Mouse (Mus musculus) embryonic facial prominence, embryonic 13.5 days (tissue): ENCODE results near the gene Insc. TPM values are rescaled to one million over a fixed set of nuclear protein-coding genes. Genes with fewer than 3 reads are reported as not detected.
"Not testable (repeated sequence)": the region's sequence is repeated elsewhere in the genome, so short reads cannot be mapped to it uniquely, and the experiment has no call there.

Source experiments
- ATAC-seq: fragments of 200-750 bp; cut with Nextera tagmentation; 2 replicates; pipeline ENCODE4 v1.8.0; 2017; ENCODE audit warnings: low read depth; ENCODE audit not compliant: insufficient number of reproducible peaks, insufficient read depth, low FRiP score, low TSS enrichment
- H3K27ac ChIP-seq: fragments of 300-500 bp; sonication (generic); 2 replicates; pipeline ENCODE4 v1.5.1; 2015; ENCODE audit warnings: moderate library complexity, mild to moderate bottlenecking, inconsistent platforms
- H3K27me3 ChIP-seq: fragments of 300-500 bp; sonication (generic); 2 replicates; pipeline ENCODE4 v1.6.1; 2015; ENCODE audit warnings: mild to moderate bottlenecking, inconsistent platforms
- H3K36me3 ChIP-seq: fragments of 300-500 bp; sonication (generic); 2 replicates; pipeline ENCODE4 v1.6.1; 2015; ENCODE audit warnings: mild to moderate bottlenecking, inconsistent platforms
- H3K4me1 ChIP-seq: fragments of 300-500 bp; sonication (generic); 2 replicates; pipeline ENCODE4 v1.6.1; 2015; ENCODE audit warnings: inconsistent platforms
- H3K4me2 ChIP-seq: fragments of 300-500 bp; sonication (generic); 2 replicates; pipeline ENCODE4 v1.6.1; 2015; ENCODE audit warnings: moderate library complexity, mild to moderate bottlenecking, inconsistent platforms
- H3K4me3 ChIP-seq: fragments of 300-500 bp; sonication (generic); 2 replicates; pipeline ENCODE4 v1.5.1; 2015; ENCODE audit warnings: mild to moderate bottlenecking, inconsistent platforms
- H3K9ac ChIP-seq: fragments of 300-500 bp; sonication (generic); 2 replicates; pipeline ENCODE4 v1.6.1; 2015; ENCODE audit warnings: mild to moderate bottlenecking, inconsistent platforms
- H3K9me3 ChIP-seq: fragments of 300-500 bp; sonication (generic); 2 replicates; pipeline ENCODE4 v1.6.1; 2016; ENCODE audit warnings: inconsistent platforms
- WGBS: fragments of 180-500 bp; shearing (Covaris S2); methylation state at CpG from one replicate; pipeline ENCODE4 v1.1.7; 2015; ENCODE audit warnings: mixed read lengths; 5-methylcytosine and 5-hydroxymethylcytosine counted together
- polyA plus RNA-seq: library from polyadenylated mRNA; unstranded; fragments of >200 nt; fragmentation: Nextera tagmentation; extraction: Ambion mirVana; gene quantifications from 2 replicates; pipeline ENCODE4 v1.2.1, GENCODE M21; 2015

The Insc gene
- polyA plus RNA-seq: 5.9 and 7.0 TPM in 2 replicates

DNA sequence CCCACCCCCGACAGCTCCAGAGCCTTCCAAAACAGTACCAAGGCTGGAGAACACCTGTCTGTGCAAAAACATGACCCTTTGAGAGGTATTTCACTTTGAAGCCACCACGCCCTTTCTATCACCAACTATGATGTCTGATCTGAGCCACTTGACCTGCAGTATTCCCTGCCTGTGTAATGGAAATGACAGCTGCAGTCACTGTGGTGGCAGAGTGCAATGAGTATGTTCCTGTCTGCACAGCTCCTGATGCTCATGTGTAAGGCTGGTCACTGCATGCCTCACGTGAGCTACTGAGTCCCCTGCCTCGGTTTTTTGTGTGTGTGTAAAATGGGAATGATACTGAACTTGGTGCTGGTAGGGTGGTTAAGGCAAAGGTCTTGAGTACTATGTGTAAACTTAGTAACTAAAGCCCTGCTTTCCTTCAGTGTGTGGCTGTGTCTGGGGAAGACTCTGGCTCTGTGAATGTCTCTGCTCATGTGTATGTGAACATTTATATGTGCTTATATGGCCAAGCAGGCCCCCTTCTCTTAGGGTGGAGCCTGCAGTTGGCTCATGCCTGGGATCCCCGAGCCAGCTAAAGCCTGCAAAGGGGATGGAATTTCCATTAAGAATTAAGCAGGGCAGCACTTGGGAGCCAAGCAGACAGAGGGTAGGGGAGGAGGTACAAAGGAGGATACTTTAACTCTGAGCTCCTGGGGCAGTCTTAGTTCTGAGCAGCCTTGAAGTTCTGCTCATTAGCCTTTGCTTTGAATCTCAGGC, at the start of gene Insc:
Insc (plus strand) TSS at position 673 of the 759 bp plus-strand sequence.
- no peak within 1 kb of the TSS for H3K9ac ChIP-seq
- no peak for ATAC-seq
- no peak within 1 kb of the TSS for H3K4me2 ChIP-seq
- peaks cover 24% of the 10 kb centered on the region for H3K4me1 ChIP-seq
- H3K4me3 ChIP-seq: no peak within 1 kb of the TSS
- peaks cover 16% of the 10 kb centered on the region for H3K27me3 ChIP-seq
- H3K36me3 ChIP-seq: no peaks in the 10 kb centered on the region
- 68% methylated on average over 5 of the region's 5 CpGs for WGBS
- H3K9me3 ChIP-seq: no peaks in the 10 kb centered on the region
- H3K27ac ChIP-seq: no peak within 1 kb of the TSS

GRCm38 (mm10) chr7:114700871-114701270, 42.6 kb upstream of the Insc start:
- Histone ChIP-seq H3K4me2 (no peak overlapping the region), H3K36me3 (no peaks in the 10 kb centered on the region), H3K4me3 (no peak overlapping the region), H3K27ac (no peak overlapping the region), H3K27me3 (no peaks in the 10 kb centered on the region), H3K4me1 (peaks cover 11% of the 10 kb centered on the region; the same call in 1 of the 2 replicates), H3K9ac (no peak overlapping the region), H3K9me3 (no peaks in the 10 kb centered on the region)
- 29% methylated on average over 2 of the region's 2 CpGs for WGBS
- ATAC-seq: no peak

DNA sequence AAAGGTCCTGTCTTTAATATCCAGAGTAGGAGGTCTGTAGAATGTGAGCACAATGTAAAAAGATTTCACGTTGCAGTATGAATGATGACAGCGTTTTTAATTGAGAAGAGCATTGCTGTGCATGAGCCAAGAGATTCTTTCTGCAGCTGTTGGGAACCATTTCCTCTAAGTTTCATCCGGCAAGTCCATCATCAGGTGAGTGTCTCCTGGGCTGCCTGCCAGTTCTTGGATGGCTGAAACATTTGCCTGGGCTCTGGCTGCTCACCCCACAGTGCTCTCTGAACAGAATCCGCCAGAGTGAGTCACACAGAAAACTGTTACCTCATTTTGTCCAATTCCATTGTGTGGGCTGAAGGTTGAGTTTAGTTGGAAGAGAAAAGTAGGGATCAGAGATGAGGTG, 36.8 kb upstream of the Insc start:
- Histone ChIP-seq H3K4me3 (no peak overlapping the region), H3K4me2 (no peak overlapping the region), H3K9me3 (no peaks in the 10 kb centered on the region), H3K27ac (no peak overlapping the region), H3K27me3 (no peaks in the 10 kb centered on the region), H3K36me3 (no peaks in the 10 kb centered on the region), H3K9ac (no peak overlapping the region), H3K4me1 (no peaks in the 10 kb centered on the region)
- ATAC-seq: no peak
- 78% methylated on average over 4 of the region's 4 CpGs for WGBS

DNA sequence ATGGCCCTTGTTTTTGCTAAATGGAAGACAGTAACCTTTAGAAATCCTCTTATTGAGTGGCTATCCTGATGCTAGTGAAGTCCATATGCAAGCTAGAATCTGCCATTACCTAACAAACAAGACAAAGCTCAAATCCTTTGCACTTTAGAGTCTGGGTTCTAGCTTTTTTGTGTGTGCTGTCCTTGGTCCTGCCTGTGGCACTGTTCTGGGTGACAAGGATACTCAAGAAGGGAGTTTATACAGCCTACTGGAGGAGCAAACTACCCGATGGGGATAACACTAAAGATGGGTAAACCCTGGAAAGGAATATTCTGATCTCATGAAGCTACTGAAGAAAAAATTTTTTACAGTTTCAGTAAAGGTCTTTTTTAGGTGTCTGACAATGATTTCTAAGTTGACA, 36.1 kb upstream of the Insc start:
- no peak overlapping the region for H3K27ac ChIP-seq
- 72% methylated on average over 1 of the region's 1 CpGs for WGBS
- H3K27me3 ChIP-seq: no peaks in the 10 kb centered on the region
- no peak for ATAC-seq
- no peaks in the 10 kb centered on the region for H3K4me1 ChIP-seq
- H3K9ac ChIP-seq: no peak overlapping the region
- no peak overlapping the region for H3K4me2 ChIP-seq
- H3K36me3 ChIP-seq: no peaks in the 10 kb centered on the region
- H3K9me3 ChIP-seq: no peaks in the 10 kb centered on the region
- H3K4me3 ChIP-seq: no peak overlapping the region

GRCm38 (mm10) chr7:114710419-114710818, 33.1 kb upstream of the Insc start:
- no peaks in the 10 kb centered on the region for H3K4me1 ChIP-seq
- no peak overlapping the region for H3K4me2 ChIP-seq
- H3K9me3 ChIP-seq: no peaks in the 10 kb centered on the region
- no peak for ATAC-seq
- no peak overlapping the region for H3K27ac ChIP-seq
- H3K9ac ChIP-seq: no peak overlapping the region
- WGBS: 78% methylated on average over 2 of the region's 2 CpGs
- H3K36me3 ChIP-seq: no peaks in the 10 kb centered on the region
- 0 out of 2 replicates have a peak, but pooled peaks cover 5% of the 10 kb centered on the region for H3K27me3 ChIP-seq
- H3K4me3 ChIP-seq: no peak overlapping the region

GRCm38 (mm10) chr7:114712523-114712922, 31.0 kb upstream of the Insc start:
- Histone ChIP-seq H3K27me3 (peaks cover 16% of the 10 kb centered on the region), H3K4me1 (no peaks in the 10 kb centered on the region), H3K27ac (no peak overlapping the region), H3K4me2 (no peak overlapping the region), H3K4me3 (no peak overlapping the region), H3K36me3 (no peaks in the 10 kb centered on the region), H3K9me3 (no peaks in the 10 kb centered on the region), H3K9ac (no peak overlapping the region)
- no peak for ATAC-seq
- 55% methylated on average over 1 of the region's 1 CpGs for WGBS

- H3K4me3 ChIP-seq: peak within 1 kb of the TSS; percentile 21
- no peak for ATAC-seq
- WGBS: 6% methylated on average over 11 of the region's 11 CpGs
- H3K27ac ChIP-seq: no peak within 1 kb of the TSS
- H3K9ac ChIP-seq: 0 out of 2 replicates have a peak within 1 kb of the TSS, but pooled peaks have one; percentile 40
- H3K4me1 ChIP-seq: peaks cover 19% of the 10 kb centered on the region
- no peaks in the 10 kb centered on the region for H3K9me3 ChIP-seq
- peaks cover 55% of the 10 kb centered on the region for H3K27me3 ChIP-seq
- H3K4me2 ChIP-seq: peak within 1 kb of the TSS; percentile 53
- H3K36me3 ChIP-seq: no peaks in the 10 kb centered on the region
Observed at GRCm38 (mm10) chr7:114718300-114718699, 25.2 kb upstream of the Insc start, which contains the start of gene Calcb. Gene Calcb (plus strand): TSS chr7:114718643.

GRCm38 (mm10) chr7:114719381-114720131, 23.9 kb upstream of the Insc start:
- WGBS: 4% methylated on average over 17 of the region's 17 CpGs
- Histone ChIP-seq H3K4me1 (peaks cover 19% of the 10 kb centered on the region), H3K36me3 (no peaks in the 10 kb centered on the region), H3K9ac (0 out of 2 replicates have a peak overlapping the region, but pooled peaks have one; percentile 40), H3K27me3 (peaks cover 55% of the 10 kb centered on the region), H3K4me3 (peak overlapping the region; percentile 21), H3K9me3 (no peaks in the 10 kb centered on the region), H3K4me2 (peak overlapping the region; percentile 53), H3K27ac (no peak overlapping the region)
- ATAC-seq: no peak

DNA sequence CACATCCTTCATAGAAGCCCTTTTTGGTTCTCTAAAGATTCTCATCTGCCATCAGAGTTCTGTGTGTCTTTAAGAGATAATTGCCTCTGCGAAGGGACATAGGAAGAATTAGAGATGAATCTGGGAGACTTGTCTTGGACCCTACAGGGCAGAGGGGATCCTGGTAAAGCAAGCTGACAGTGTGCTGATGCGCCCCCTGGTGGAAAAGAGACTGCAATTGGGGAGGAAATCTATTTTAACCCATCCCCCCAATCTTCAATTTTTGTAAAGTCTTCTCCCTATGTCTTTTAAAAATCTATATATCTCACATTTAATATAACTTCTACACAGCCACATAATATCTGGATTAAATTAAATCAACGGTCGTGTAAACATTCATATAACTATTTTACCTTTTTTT, 13.8 kb upstream of the Insc start:
- not testable (repeated sequence) for H3K9me3 ChIP-seq, H3K4me3 ChIP-seq, H3K9ac ChIP-seq, ATAC-seq, H3K36me3 ChIP-seq, H3K4me1 ChIP-seq, H3K27me3 ChIP-seq, H3K4me2 ChIP-seq, H3K27ac ChIP-seq
- WGBS: 58% methylated on average over 4 of the region's 4 CpGs

DNA sequence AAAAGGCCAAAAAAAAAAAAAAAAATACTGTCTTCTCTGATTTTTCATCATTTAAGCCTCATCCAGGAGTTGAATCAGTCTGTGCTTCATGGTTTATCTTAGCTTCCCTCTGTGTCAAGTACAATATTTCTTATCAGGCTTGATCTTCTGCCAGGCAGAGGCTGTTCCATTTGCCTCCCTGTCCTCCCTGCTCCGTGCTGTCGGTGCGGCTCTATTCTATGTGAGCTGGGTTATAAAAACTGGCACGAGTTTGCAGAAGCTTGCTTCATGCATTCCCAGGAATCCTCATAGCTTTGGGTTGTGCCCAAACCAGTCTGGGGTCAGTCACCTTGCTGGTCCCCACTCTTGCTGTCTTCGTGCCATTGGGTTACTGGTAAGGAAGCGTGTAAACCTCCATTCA, 12.3 kb upstream of the Insc start:
- Histone ChIP-seq H3K4me2 (no peak overlapping the region), H3K9me3 (no peaks in the 10 kb centered on the region), H3K9ac (no peak overlapping the region), H3K4me1 (no peaks in the 10 kb centered on the region), H3K27ac (no peak overlapping the region), H3K4me3 (no peak overlapping the region), H3K36me3 (no peaks in the 10 kb centered on the region), H3K27me3 (no peaks in the 10 kb centered on the region)
- WGBS: 75% methylated on average over 6 of the region's 6 CpGs
- no peak for ATAC-seq

GRCm38 (mm10) chr7:114731700-114732099, 11.8 kb upstream of the Insc start:
- not testable (repeated sequence) for H3K27ac ChIP-seq, ATAC-seq, H3K4me3 ChIP-seq, H3K36me3 ChIP-seq, H3K9me3 ChIP-seq, H3K27me3 ChIP-seq, H3K9ac ChIP-seq, H3K4me2 ChIP-seq, H3K4me1 ChIP-seq
- WGBS: 38% methylated on average over 4 of the region's 4 CpGs

- Histone ChIP-seq H3K27me3 (no peaks in the 10 kb centered on the region; the same call in 1 of the 2 replicates), H3K4me1 (no peaks in the 10 kb centered on the region), H3K4me2 (no peak overlapping the region), H3K9me3 (no peaks in the 10 kb centered on the region), H3K4me3 (no peak overlapping the region), H3K27ac (no peak overlapping the region), H3K9ac (no peak overlapping the region), H3K36me3 (no peaks in the 10 kb centered on the region)
- no peak for ATAC-seq
- WGBS: 80% methylated on average over 5 of the region's 5 CpGs
Observed at GRCm38 (mm10) chr7:114736256-114736655, 7.2 kb upstream of the Insc start.
